8 mouse cellular contexts compared by ENCODE assay signal in genomic region chr10:79997034-79997760, GRCm38 (mm10). TPM values are rescaled to one million over a fixed set of nuclear protein-coding genes. Genes with fewer than 3 reads are reported as not detected.
DNase-seq lines count a peak whose midpoint lies in the region; ATAC-seq and TF ChIP-seq lines count a peak whose summit lies in the region.

No protein-coding gene starts in this region.

- no peak for TF ChIP-seq CTCF in brain, embryonic 14.5 days (IDR thresholded peaks at IDR 0.05; ENCODE audit: borderline replicate concordance, extremely low read depth, insufficient read depth, insufficient read length)
- TF ChIP-seq CTCF in embryonic fibroblast, embryonic 13.5 days (IDR thresholded peaks at IDR 0.05; ENCODE audit: borderline replicate concordance, insufficient read depth, low read length) = no peak
- TF ChIP-seq CTCF in lung, postnatal 0 days (IDR thresholded peaks at IDR 0.05) = no peak

- under 1% methylated on average over 35 of the region's 35 CpGs for WGBS in heart, embryonic 15.5 days
- 2% methylated on average over 35 of the region's 35 CpGs for WGBS in lung, postnatal 0 days

- peak overlapping the region; percentile 54 for H3K9ac ChIP-seq in heart, embryonic 15.5 days
- H3K9ac ChIP-seq in lung, postnatal 0 days (replicated peaks; ENCODE audit: low read depth) = peak overlapping the region; percentile 50

- TF ChIP-seq EP300 in lung, postnatal 0 days (IDR thresholded peaks at IDR 0.05) = no peak

- no peaks in the 10 kb centered on the region for H3K9me3 ChIP-seq in heart, embryonic 15.5 days (replicated peaks)
- H3K9me3 ChIP-seq in lung, postnatal 0 days (ENCODE audit: low read length) = no peaks in the 10 kb centered on the region

- peaks cover 36% of the 10 kb centered on the region for H3K36me3 ChIP-seq in heart, embryonic 15.5 days
- H3K36me3 ChIP-seq in lung, postnatal 0 days (ENCODE audit: insufficient read depth, low read length) = peaks cover 31% of the 10 kb centered on the region

- H3K27me3 ChIP-seq in heart, embryonic 15.5 days = peaks cover 9% of the 10 kb centered on the region
- no peaks in the 10 kb centered on the region for H3K27me3 ChIP-seq in lung, postnatal 0 days (replicated peaks; ENCODE audit: insufficient read depth, low read length)

- H3K4me2 ChIP-seq in heart, embryonic 15.5 days = peak overlapping the region; percentile 82
- peak overlapping the region; percentile 70 for H3K4me2 ChIP-seq in lung, postnatal 0 days (replicated peaks; ENCODE audit: low read depth, low read length)

- peak overlapping the region; percentile 59 for H3K4me3 ChIP-seq in embryonic fibroblast, embryonic 13.5 days (ENCODE audit: insufficient read depth, low read length)
- peak overlapping the region; percentile 59 for H3K4me3 ChIP-seq in heart, embryonic 15.5 days
- H3K4me3 ChIP-seq in lung, postnatal 0 days (ENCODE audit: low read depth, low read length) = peak overlapping the region; percentile 43

- no peaks in the 10 kb centered on the region for H3K4me1 ChIP-seq in embryonic fibroblast, embryonic 13.5 days (ENCODE audit: control insufficient read depth, insufficient read depth, low read length)
- peaks cover 29% of the 10 kb centered on the region for H3K4me1 ChIP-seq in heart, embryonic 15.5 days (replicated peaks)
- H3K4me1 ChIP-seq in lung, postnatal 0 days (ENCODE audit: insufficient read depth, low read depth, low read length) = 0 out of 2 replicates have a peak, but pooled peaks cover 5% of the 10 kb centered on the region

- no peak for TF ChIP-seq POLR2A in brain, embryonic 14.5 days (IDR thresholded peaks at IDR 0.05; ENCODE audit: borderline replicate concordance, extremely low read depth, insufficient read depth, insufficient read length, poor library complexity, severe bottlenecking)
- no peak for TF ChIP-seq POLR2A in embryonic fibroblast, embryonic 13.5 days (IDR thresholded peaks at IDR 0.05; ENCODE audit: low read depth, low read length)

- peak overlapping the region; percentile 42; the same call in 1 of the 2 replicates for H3K27ac ChIP-seq in embryonic fibroblast, embryonic 13.5 days (ENCODE audit: insufficient read depth, low read length)
- H3K27ac ChIP-seq in heart, embryonic 15.5 days = peak overlapping the region; percentile 69
- peak overlapping the region; percentile 58; the same call in 1 of the 2 replicates for H3K27ac ChIP-seq in lung, postnatal 0 days (ENCODE audit: low read length)

- peak; percentile 91 for DNase-seq in ES-CJ7 (ENCODE audit: low read depth, low spot score)
- peak; percentile 96 for DNase-seq in brain, embryonic 14.5 days (ENCODE audit: low read depth)
- peak; percentile 80 for DNase-seq in kidney, postnatal 14 days
- DNase-seq in lung, postnatal 0 days (ENCODE audit: low spot score) = peak; percentile 82
- peak; percentile 93 for DNase-seq in retina, postnatal 1 day
- DNase-seq in thymus, postnatal 36 days = peak; percentile 74 to 80

- ATAC-seq in heart, embryonic 15.5 days (replicated peaks; ENCODE audit: insufficient number of reproducible peaks, insufficient read depth, low FRiP score, low read depth) = no peak; the same call in 1 of the 2 replicates
- peak; percentile 47 for ATAC-seq in lung, postnatal 0 days

RNA-seq across cellular contexts. Expression of gene Abca7, which starts 0.9 kb away (rescaled TPM):
- 12.2 and 12.7 TPM in 2 replicates for polyA plus RNA-seq in brain, embryonic 14.5 days (2012; rRNA removed)
- polyA plus RNA-seq in embryonic fibroblast, embryonic 13.5 days (2011; ENCODE audit: insufficient read length, low read depth, missing spikeins) = 3.5 and 4.0 TPM in 2 replicates
- polyA plus RNA-seq in heart, embryonic 15.5 days (2015; fragmentation: Nextera tagmentation; extraction: Ambion mirVana) = 2.1 and 3.9 TPM in 2 replicates
- polyA plus RNA-seq in lung, postnatal 0 days (2015; fragmentation: Nextera tagmentation; extraction: Ambion mirVana) = 5.5 and 6.5 TPM in 2 replicates

RNA-seq across cellular contexts. Expression of gene Cnn2, which starts 8.8 kb away (rescaled TPM):
- 21.2 and 30.7 TPM in 2 replicates for polyA plus RNA-seq in brain, embryonic 14.5 days (2012; rRNA removed)
- 642 and 721 TPM in 2 replicates for polyA plus RNA-seq in embryonic fibroblast, embryonic 13.5 days (2011; ENCODE audit: insufficient read length, low read depth, missing spikeins)
- 208 and 243 TPM in 2 replicates for polyA plus RNA-seq in heart, embryonic 15.5 days (2015; fragmentation: Nextera tagmentation; extraction: Ambion mirVana)
- polyA plus RNA-seq in lung, postnatal 0 days (2015; fragmentation: Nextera tagmentation; extraction: Ambion mirVana) = 483 and 567 TPM in 2 replicates

RNA-seq across cellular contexts. Expression of gene Tmem259, which starts 13.1 kb away (rescaled TPM):
- polyA plus RNA-seq in brain, embryonic 14.5 days (2012; rRNA removed) = 221 and 337 TPM in 2 replicates
- 73.4 and 78.1 TPM in 2 replicates for polyA plus RNA-seq in embryonic fibroblast, embryonic 13.5 days (2011; ENCODE audit: insufficient read length, low read depth, missing spikeins)
- 16.2 and 19.6 TPM in 2 replicates for polyA plus RNA-seq in heart, embryonic 15.5 days (2015; fragmentation: Nextera tagmentation; extraction: Ambion mirVana)
- 26.7 and 27.6 TPM in 2 replicates for polyA plus RNA-seq in lung, postnatal 0 days (2015; fragmentation: Nextera tagmentation; extraction: Ambion mirVana)

RNA-seq across cellular contexts. Expression of gene Arhgap45, which starts 19.3 kb away (rescaled TPM):
- polyA plus RNA-seq in brain, embryonic 14.5 days (2012; rRNA removed) = 3.4 and 3.8 TPM in 2 replicates
- polyA plus RNA-seq in embryonic fibroblast, embryonic 13.5 days (2011; ENCODE audit: insufficient read length, low read depth, missing spikeins) = 1.7 and 3.1 TPM in 2 replicates
- polyA plus RNA-seq in heart, embryonic 15.5 days (2015; fragmentation: Nextera tagmentation; extraction: Ambion mirVana) = 4.7 and 14.4 TPM in 2 replicates
- 20.1 and 22.2 TPM in 2 replicates for polyA plus RNA-seq in lung, postnatal 0 days (2015; fragmentation: Nextera tagmentation; extraction: Ambion mirVana)

RNA-seq across cellular contexts. Expression of gene Grin3b, which starts 26.7 kb away (rescaled TPM):
- 0.20 and 0.38 TPM in 2 replicates for polyA plus RNA-seq in brain, embryonic 14.5 days (2012; rRNA removed)
- 0.15 and 0.16 TPM in 2 replicates for polyA plus RNA-seq in embryonic fibroblast, embryonic 13.5 days (2011; ENCODE audit: insufficient read length, low read depth, missing spikeins)
- 0.24 and 0.28 TPM in 2 replicates for polyA plus RNA-seq in heart, embryonic 15.5 days (2015; fragmentation: Nextera tagmentation; extraction: Ambion mirVana)
- polyA plus RNA-seq in lung, postnatal 0 days (2015; fragmentation: Nextera tagmentation; extraction: Ambion mirVana) = 0.24 and 0.32 TPM in 2 replicates
